Mouse (Mus musculus) cerebellum, adult 2 months (tissue): ENCODE measurements at regions not wholly inside any gene's neighbourhood (a gene's known extent, or its start where the extent isn't known, plus 50 kb on each side); places are given as distances from the start of the nearest gene placed in this dataset.

ENCODE experiments used
- CTCF ChIP-seq: fragments of 200-500 bp; IDR thresholded peaks from 2 replicates; pipeline ENCODE4 v1.5.1; 2011; ENCODE audit warnings: low read depth, mild to moderate bottlenecking, control low read depth, low read length, moderate library complexity, borderline replicate concordance; ENCODE audit not compliant: insufficient read depth
- POLR2A ChIP-seq: fragments of 200-500 bp; IDR thresholded peaks from 2 replicates; pipeline ENCODE4 v1.6.1; 2011; ENCODE audit warnings: low read length, control low read depth, borderline replicate concordance; ENCODE audit not compliant: insufficient read depth

DNA sequence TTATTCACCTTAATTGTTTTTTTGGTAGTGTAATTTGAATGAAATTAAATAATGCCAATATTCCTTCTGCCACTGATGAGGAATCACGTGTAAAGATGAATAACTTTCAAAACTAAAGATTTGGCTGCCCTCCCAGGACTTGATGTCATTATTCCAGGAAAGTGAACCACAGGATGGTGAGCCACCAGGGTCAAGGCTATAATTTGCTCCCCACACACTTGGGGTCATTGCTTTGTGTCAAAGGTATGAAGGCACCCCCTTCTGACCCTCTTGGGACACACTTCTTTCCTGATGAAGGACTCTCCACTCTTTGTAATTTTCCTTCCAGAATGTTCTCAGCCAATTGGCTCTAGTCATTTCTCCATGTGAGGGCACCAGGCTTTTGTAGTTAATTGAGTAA lies 313.4 kb downstream of the Gm11011 start:
- TF ChIP-seq POLR2A (no peak), CTCF (no peak)
